ENCODE assay signal across 9 mouse cellular contexts in the genomic region with DNA sequence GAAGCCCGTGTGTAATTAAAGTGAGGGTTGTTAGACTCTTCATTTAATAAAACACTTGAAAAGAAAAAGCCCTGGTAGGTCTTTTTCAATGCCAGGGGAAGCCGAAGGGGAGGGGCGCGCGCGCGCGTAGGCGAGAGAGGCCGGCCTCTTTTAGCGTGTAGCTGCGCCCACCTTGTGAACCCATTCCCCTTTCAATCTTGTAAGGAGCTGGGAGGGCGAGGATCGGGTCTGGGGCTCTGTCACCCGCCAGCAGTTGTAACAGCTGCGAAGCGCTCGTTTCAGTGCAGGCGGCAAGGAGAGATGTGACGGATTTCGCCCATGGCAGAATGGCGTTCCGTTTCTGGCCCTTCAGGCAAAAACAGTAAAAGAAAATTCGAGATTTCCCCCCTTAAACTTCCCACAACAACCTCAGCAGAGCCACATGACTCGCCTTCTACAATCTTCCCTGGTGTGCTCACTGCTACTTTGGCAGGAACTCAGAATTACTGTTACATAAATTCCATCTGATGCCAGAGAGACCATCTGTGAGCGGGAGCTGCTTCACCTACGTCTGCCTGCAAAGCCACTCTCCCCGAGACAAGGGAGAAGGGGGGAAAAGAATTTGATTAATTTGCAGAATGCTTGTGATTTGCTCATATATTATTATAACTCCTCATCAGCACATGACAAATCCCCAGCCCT.
DNase-seq lines count a peak whose midpoint lies in the region; ATAC-seq and TF ChIP-seq lines count a peak whose summit lies in the region.
"Had no signal": no experiment of that assay in that cellular context is flagged by ENCODE, and none has a peak within 500 bp of the region (broad histone marks: within the 10 kb centered on the region; RNA-seq: fewer than 3 reads in every experiment).

No protein-coding gene starts in this region.

- H3K27ac ChIP-seq in kidney, embryonic 14.5 days (ENCODE audit: low read depth, low read length): no peak overlapping the region
- H3K27ac ChIP-seq in kidney, adult 2 months (ENCODE audit: insufficient read depth, low read depth, low read length): no peak overlapping the region
- H3K27ac ChIP-seq in heart, embryonic 15.5 days: no peak overlapping the region
- H3K27ac ChIP-seq in neural tube, embryonic 14.5 days (ENCODE audit: low read depth, low read length): peak overlapping the region; percentile 80

- TF ChIP-seq CTCF in kidney, adult 2 months (conservative IDR thresholded peaks at IDR 0.05; ENCODE audit: insufficient read depth, insufficient read length, low read depth, low read length): no peak

- no peak for TF ChIP-seq POLR2A in kidney, adult 2 months (IDR thresholded peaks at IDR 0.05; ENCODE audit: low read depth, low read length)

- H3K9ac ChIP-seq in kidney, embryonic 14.5 days (ENCODE audit: low read depth, low read length): peak overlapping the region; percentile 3; the same call in 1 of the 2 replicates
- 0 out of 2 replicates have a peak overlapping the region, but pooled peaks have one; percentile 22 for H3K9ac ChIP-seq in heart, embryonic 15.5 days
- H3K9ac ChIP-seq in neural tube, embryonic 14.5 days (replicated peaks; ENCODE audit: low read depth, low read length): peak overlapping the region; percentile 47

- H3K4me1 ChIP-seq in kidney, embryonic 14.5 days (ENCODE audit: control insufficient read depth, insufficient read depth, low read length): peaks cover 14% of the 10 kb centered on the region
- no peaks in the 10 kb centered on the region for H3K4me1 ChIP-seq in kidney, adult 2 months (ENCODE audit: control insufficient read depth, insufficient read depth, low read length)
- peaks cover 8% of the 10 kb centered on the region; the same call in 1 of the 2 replicates for H3K4me1 ChIP-seq in heart, embryonic 15.5 days (replicated peaks)
- H3K4me1 ChIP-seq in neural tube, embryonic 14.5 days (ENCODE audit: control insufficient read depth, insufficient read depth, low read length): peaks cover 40% of the 10 kb centered on the region

- H3K27me3 ChIP-seq in kidney, embryonic 14.5 days (ENCODE audit: control insufficient read depth, insufficient read depth, low read length): peaks cover 12% of the 10 kb centered on the region
- H3K27me3 ChIP-seq in kidney, adult 2 months (replicated peaks; ENCODE audit: control insufficient read depth, insufficient read depth, low read length): no peaks in the 10 kb centered on the region
- H3K27me3 ChIP-seq in heart, embryonic 15.5 days: peaks cover 31% of the 10 kb centered on the region
- no peaks in the 10 kb centered on the region for H3K27me3 ChIP-seq in neural tube, embryonic 14.5 days (ENCODE audit: control insufficient read depth, insufficient read depth, low read length)
- H3K27me3 ChIP-seq: CH12.LX had no signal

- intact Hi-C loops in left cerebral cortex, postnatal 14 days (cut with DNase I): loop anchor here (5.0 to 10.0 kb wide), 3 partner anchors 312 to 472 kb away; no protein-coding TSS in a partner anchor

- peak overlapping the region; percentile 45 for H3K4me2 ChIP-seq in kidney, embryonic 14.5 days (replicated peaks; ENCODE audit: low read depth, low read length)
- peak overlapping the region; percentile 76 for H3K4me2 ChIP-seq in heart, embryonic 15.5 days
- H3K4me2 ChIP-seq in neural tube, embryonic 14.5 days (ENCODE audit: low read depth, low read length): peak overlapping the region; percentile 59

- H3K36me3 ChIP-seq in kidney, embryonic 14.5 days (ENCODE audit: control insufficient read depth, insufficient read depth, low read length): no peaks in the 10 kb centered on the region
- H3K36me3 ChIP-seq in kidney, adult 2 months (ENCODE audit: control insufficient read depth, insufficient read depth, low read length): no peaks in the 10 kb centered on the region
- H3K36me3 ChIP-seq in heart, embryonic 15.5 days: no peaks in the 10 kb centered on the region
- no peaks in the 10 kb centered on the region for H3K36me3 ChIP-seq in neural tube, embryonic 14.5 days (ENCODE audit: control insufficient read depth, insufficient read depth, low read length)

- 6% methylated on average over 28 of the region's 28 CpGs for WGBS in kidney, embryonic 14.5 days
- WGBS in kidney, adult 2 months: 4% methylated on average over 28 of the region's 28 CpGs
- 6% methylated on average over 28 of the region's 28 CpGs for WGBS in heart, embryonic 15.5 days
- WGBS in neural tube, embryonic 14.5 days: 4% methylated on average over 28 of the region's 28 CpGs

- DNase-seq in kidney, adult 2 months: no peak
- DNase-seq in embryo, embryonic 9.5 days (ENCODE audit: extremely low spot score): peak; percentile 44
- DNase-seq in left cerebral cortex, postnatal 14 days (ENCODE audit: low spot score in 2 of 2): peak; percentile 79 to 92
- DNase-seq in spleen, postnatal 4 days (ENCODE audit: low spot score in 2 of 2): no peak
- no peak for DNase-seq in kidney, adult 9 months

- H3K9me3 ChIP-seq in kidney, embryonic 14.5 days (ENCODE audit: control insufficient read depth, low read length): no peaks in the 10 kb centered on the region
- no peaks in the 10 kb centered on the region for H3K9me3 ChIP-seq in heart, embryonic 15.5 days (replicated peaks)
- no peaks in the 10 kb centered on the region for H3K9me3 ChIP-seq in neural tube, embryonic 14.5 days (ENCODE audit: control insufficient read depth, low read length)

- ATAC-seq in kidney, embryonic 14.5 days (ENCODE audit: low FRiP score, low TSS enrichment): no peak
- ATAC-seq in heart, embryonic 15.5 days (replicated peaks; ENCODE audit: insufficient number of reproducible peaks, insufficient read depth, low FRiP score, low read depth): no peak
- peak; percentile 62 for ATAC-seq in neural tube, embryonic 14.5 days (ENCODE audit: low read depth)

- H3K4me3 ChIP-seq in kidney, embryonic 14.5 days (ENCODE audit: low read length): peak overlapping the region; percentile 29
- no peak overlapping the region for H3K4me3 ChIP-seq in kidney, adult 2 months (ENCODE audit: insufficient read depth, low read depth, low read length)
- H3K4me3 ChIP-seq in heart, embryonic 15.5 days: peak overlapping the region; percentile 50
- H3K4me3 ChIP-seq in neural tube, embryonic 14.5 days (ENCODE audit: low read depth, low read length): peak overlapping the region; percentile 21

Comparison
In these comparisons a context has a peak if more than half of its experiments do, and no peak if none do; other contexts are left out.
1. DNase-seq: peak in embryo, embryonic 9.5 days (single experiment) and left cerebral cortex, postnatal 14 days (2 of 2); none in kidney, adult 2 months (single experiment), spleen, postnatal 4 days (0 of 2) and kidney, adult 9 months (single experiment).
2. Peak in every context shown above with its lines, with median percentiles within 50 percentile points of each other: H3K4me2 ChIP-seq and H3K9ac ChIP-seq.